Mouse (Mus musculus): ENCODE measurements around the gene Gm45213.

The Gm45213 gene

DNA sequence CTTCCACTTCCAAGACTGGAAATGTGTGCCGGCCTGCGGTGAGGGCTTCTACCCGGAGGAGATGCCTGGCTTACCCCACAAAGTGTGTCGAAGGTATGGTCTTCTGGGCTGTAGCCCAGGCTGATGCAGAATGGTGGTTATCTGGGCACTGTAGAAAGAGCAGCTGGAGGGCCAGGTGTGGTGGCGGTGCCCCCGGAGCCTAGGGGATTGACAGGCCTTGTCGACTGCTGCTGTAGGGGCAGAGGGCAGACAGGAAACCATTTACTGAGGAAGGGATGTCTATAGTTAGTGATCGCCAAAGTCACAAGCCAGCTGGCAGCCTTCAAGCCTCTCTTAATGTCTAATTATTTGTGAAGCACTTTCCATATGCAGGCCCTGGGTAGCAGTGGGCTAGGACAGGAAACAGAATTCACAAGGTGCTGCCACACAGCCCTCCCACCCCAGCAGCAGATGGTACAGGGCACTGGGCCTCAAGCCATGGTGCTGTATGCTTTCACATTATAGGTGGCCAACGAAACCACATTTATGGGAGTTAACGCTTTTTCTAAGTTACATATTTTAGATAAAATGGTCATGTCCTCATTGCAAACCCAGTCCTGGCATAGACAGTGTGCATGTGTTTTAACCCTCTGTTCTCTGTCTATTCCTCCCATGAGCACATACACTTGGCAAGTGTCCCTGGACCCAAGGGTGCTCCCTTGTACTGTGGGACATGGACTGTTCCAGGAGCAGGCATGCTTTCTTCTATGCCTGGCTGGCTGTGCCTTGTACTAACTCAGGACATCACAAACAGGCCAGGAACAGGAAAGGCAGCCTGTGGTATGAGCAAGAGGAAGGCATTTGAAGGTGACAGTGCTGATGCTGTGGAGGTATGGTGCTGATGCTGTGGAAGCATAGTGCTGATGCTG lies at the start of gene Gm45213:
Gene Gm45213, plus strand, starts transcription at position 51 of the 908 bp plus-strand sequence.
- no peak for DNase-seq (ENCODE audit: low read depth)

DNA sequence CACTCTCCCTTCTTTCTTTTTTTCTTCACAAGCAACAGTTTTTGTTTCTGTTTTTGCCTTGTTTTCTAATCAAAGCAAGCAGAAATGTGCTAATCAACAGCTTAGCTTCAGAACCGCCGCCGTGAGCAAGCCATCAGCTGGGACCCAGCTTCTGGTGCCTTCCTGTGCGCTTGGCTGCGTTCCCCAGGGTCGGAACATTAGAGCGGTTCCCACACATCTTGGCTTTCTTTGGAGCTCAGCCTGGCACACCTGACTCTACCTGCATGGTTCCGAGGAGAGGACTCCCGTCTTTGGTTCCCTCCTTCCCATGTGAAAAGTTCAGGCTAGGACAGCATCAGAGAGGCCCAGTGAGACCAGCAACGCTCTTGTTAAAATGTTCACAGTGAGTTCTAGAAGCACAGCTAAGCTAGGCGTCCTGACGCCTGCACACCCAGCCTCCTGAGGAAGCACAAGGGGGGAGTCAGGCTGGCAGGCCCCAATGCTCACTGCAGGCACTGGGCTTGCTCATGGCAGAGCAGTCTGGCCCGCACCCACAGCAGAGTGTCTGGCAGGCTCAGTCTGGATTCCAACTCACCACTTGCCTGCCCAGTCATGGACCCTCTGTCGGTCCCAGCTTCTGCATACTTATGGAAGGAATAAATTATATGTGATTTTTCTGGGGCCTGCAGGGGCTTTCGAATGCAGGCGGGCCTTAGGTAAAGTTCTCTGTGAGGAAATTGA lies 42.2 kb upstream of the Gm45213 start:
- DNase-seq (ENCODE audit: low read depth): no peak

DNA sequence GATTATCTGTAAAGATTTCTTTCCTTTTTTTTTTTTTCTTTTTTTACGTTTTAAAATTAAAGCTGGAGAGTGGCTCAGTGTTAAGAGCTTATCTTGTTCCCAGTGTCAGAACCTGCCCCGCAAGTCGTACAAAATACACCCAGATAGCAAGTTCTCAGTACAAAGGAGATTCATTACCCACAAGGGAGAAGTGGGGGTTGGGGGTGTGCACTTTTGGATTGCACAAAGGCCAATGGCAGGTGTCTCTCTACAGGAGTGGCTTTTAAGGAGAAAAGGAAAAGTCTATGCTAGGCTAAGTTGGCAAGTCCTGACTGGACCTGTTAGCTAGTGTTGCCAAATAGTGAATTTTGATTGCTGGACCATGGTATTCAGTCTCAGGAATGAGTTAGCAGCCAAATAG lies 41.6 kb upstream of the Gm45213 start:
- DNase-seq (ENCODE audit: low read depth): no peak

DNA sequence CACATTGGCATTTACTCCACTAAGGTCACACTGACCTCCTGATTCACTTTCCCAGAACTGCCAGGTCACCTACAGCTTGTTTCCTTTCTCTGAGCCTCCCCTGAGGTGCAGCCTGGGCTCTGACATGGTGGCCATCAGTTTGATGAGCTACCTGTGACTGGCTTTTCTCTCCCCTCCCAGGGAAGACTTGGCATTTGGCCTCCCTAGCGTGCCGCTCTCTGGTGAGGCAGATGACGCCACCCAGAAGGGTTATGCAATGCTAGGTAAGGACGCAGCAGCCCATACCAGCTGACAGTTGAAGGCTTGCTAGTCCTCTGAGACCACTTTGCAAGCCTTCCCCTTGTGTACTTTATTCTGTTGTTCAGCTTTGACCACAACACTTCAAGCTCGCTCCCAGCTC lies 40.0 kb upstream of the Gm45213 start:
- DNase-seq (ENCODE audit: low read depth): no peak

DNA sequence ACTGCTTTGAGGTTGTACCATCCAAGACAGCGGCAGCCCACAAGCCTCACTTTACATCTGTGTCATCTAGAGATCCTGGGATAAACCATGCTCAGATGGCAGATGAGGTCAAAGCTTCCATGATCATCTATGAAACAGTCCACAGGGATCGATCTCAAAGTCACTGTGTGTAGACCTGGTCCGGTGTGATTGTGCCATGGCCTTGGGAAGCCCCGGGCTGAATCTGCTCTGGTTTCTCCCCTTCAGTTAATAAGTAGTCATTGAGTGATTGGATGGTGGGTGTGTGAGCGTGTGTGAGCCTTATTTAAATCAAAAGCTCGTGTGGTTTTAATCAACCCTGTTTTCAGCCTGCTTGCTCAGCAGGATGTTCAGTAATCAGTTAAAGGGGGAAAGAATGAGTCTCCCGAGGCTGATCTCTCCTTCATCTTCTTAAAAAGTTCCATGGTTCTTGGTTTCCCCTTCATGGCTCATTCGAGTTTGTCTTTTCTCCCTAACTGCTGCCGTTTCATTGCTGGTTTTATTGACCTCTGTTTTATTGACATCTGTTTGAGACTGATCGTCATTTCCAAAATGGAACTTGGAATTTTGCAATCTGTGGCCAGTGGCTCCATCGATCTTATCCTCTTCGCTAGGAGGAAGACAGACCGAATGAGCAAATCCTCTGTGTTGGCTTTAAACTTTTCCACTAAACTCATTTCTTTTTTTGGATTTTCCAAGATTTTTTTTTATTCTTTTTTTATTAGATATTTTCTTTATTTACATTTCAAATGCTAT lies 39.4 kb upstream of the Gm45213 start:
- DNase-seq (ENCODE audit: low read depth): no peak

DNA sequence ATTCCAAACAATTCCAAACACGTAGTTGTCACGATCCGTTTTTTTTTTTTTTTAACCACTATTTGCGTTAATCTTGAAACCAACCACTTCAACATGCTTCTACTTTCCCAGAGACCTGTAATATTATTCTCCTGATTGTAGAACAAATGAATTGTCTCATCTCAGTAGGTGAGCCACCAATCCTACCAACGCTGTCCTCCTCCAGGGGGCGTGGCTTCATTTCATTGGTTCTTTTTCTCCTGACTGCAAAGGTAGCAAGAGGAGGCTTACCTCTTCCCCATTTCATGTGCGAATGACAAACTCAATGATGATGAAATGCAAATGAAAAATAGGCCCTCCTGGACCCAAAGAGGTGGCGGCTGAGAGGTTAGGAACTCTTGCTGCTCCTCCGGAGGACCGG lies 38.3 kb upstream of the Gm45213 start:
- no peak for DNase-seq (ENCODE audit: low read depth)

DNA sequence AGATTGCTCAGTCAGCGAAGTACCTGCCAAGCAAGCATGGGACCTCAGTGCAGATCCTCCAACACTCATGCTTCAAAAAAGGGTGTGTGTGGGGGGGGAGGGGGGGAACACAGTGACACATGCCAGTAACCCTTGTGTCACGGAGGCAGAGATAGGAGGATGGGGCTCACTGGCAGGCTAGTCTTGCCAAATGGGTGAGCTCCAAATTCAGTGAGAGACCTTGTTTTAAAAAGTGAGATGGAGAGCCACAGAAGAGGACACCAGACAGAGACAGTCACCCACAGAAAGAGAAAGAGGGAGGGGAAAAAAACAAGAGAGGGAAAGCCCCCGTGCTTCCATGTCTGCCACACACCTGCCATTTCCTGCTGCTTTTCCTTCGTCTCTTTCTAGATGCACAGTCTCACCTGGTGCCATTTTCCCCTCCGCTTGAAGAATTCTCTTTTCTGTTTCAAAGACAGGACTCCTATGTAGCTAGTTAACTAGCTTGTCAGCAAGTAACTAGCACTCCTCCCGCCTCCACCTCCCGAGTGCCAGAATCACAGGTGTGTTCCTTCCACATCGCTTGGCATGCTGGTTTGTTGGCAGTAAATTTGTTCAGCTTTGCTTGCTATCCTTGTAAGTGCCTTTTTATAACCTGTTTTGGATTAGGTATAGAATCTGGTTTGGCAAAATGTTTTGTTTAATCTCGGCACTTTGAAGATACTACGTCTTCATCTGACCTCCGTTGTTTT lies 35.1 kb upstream of the Gm45213 start:
- DNase-seq (ENCODE audit: low read depth): no peak

DNA sequence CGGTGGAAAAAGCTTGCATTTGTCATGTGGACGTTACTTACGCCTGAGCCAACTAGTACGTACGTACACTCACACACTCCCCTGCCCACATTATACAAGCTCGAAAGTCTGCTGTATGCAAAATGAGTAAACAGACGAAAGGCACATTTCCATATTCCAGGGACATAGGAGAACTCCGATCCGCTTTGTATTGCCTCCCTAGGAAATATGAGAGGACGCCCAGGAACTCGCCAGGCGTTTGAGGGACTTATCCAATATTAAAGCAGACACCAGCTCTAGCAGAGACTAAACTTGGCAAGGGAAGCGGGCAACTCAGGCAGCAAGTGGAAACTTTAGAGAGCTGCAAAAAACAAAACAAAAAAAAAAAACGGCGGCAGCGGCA lies 34.5 kb upstream of the Gm45213 start:
- DNase-seq (ENCODE audit: low read depth): no peak

DNA sequence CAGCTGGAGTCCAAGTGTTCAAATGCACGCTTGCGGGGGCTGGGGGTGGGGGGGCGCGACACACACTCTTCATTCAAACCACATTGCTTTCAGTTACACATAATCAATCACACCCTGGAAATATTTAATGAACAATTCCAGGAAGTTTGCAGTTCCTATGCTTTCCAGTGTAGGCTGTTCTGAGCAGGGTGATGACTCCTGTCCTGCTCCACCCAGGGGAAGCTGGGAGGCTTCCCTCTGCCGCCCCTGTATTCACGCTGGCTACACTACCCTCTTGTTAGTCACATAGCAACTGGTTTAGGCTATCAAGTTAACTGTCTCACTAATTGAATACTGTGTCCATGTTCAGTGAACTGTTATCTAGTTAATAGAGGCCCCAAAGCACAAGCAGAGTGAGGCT lies 32.9 kb upstream of the Gm45213 start:
- no peak for DNase-seq (ENCODE audit: low read depth)

DNA sequence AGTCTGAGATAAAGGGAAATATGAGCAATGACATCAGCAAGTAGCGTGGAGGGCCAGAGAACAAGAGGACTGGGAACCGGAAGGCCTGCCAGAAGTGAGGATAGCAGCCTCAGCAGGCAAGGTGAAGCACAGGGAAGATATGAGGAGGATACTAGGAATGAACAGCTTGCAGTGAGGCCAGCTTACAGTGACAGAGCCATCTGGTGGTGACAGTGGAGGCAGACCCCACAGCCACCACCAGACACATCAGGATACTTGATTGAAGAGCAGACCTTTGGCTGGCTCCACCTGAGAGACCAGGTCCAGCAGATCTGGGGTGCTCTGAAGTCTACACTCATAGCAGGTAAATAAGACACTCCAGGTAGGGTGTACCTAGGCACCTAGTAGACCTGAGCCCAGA lies 15.7 kb upstream of the Gm45213 start:
- DNase-seq (ENCODE audit: low read depth): no peak

DNA sequence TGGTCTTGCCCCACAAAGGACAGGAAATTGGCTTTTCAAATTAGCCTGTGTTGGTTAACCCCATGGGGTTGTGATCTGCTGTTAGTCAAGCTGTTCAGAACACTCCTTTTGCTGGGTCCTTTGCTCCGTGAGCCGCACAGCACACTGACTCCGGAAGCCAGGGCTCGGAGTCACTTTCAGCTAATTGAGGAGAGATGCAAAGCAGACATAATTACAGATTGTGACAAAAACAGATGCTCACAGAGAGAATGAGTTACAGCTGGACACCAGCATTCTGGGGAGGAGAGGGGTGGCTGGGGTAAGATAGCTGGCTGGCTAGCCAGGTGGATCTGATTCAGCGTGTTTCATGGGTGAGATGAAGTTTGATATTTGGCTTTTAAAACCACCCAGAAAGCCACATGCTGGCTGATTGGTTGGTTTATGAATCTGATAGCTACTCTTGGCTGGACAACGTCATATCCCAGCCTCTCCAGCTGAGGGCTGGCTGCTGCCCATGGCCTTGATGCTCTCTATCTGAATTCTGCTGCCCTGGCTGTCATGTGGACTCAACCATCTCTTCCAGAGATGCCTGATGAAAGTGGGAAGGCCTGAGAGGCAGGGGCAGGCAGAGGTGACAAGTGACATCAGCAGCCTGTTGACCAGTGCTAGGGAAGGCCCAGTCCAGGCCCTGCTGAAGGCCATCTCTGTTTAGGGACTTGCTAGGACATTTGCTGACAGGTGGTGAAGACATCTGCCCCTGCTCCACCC lies 14.5 kb upstream of the Gm45213 start:
- DNase-seq (ENCODE audit: low read depth): no peak

DNA sequence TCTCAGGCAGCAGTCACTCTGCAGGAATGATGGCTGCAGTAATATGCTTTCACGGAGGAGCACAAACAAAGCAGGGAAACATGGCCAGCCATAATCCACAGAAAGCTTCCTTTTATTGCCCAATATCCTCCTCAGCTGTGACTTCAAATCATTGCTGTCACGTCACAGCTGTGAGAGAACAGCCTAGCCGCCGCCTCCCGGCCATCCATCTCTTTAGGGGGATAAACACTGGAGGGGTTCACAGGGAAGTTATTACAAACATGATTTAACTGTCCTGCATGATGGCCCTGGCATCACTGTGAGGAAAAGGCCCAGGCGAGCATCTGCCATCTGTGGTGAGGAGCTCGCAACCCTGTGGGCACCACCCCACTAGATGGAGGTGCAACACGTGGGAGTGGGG lies 6.6 kb upstream of the Gm45213 start:
- no peak for DNase-seq (ENCODE audit: low read depth)

DNA sequence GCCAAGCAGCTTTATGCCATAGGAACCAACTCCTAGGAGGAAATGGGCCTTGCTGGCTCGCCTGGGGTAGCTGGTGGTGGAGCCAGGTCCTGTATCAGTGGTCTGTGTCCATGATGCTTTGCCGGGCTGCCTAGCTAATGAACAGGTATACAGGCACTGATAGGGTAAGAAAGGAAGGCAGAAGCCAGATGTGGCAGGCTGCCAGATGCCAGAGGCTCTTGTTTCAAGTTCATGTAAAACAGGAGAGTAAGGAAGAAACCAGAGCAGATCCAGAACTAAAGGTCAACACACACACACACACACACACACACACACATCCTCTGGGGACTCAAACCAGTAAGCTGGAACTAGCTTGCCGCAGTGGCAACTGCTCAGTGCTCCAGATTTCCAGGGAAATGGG lies 5.1 kb upstream of the Gm45213 start:
- DNase-seq (ENCODE audit: low read depth): no peak

DNA sequence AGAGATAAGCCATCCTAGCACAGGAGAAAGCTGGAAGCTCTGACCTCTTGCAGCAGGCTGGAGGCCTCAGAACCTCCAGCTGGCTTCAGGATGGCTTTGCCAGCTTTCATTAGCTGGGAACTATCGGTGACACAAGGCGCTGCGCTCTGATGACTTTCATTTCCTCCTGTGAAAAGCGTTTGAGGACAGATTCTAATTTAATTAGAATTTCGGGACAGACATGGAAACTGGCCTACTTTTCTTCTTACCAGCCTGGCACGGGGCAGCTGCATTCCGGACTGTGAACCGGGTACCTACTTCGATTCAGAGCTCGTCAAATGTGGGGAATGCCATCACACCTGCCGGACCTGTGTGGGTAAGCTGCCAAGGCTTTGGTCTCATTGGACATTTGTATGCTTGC lies 4.7 kb upstream of the Gm45213 start:
- DNase-seq (ENCODE audit: low read depth): no peak

DNA sequence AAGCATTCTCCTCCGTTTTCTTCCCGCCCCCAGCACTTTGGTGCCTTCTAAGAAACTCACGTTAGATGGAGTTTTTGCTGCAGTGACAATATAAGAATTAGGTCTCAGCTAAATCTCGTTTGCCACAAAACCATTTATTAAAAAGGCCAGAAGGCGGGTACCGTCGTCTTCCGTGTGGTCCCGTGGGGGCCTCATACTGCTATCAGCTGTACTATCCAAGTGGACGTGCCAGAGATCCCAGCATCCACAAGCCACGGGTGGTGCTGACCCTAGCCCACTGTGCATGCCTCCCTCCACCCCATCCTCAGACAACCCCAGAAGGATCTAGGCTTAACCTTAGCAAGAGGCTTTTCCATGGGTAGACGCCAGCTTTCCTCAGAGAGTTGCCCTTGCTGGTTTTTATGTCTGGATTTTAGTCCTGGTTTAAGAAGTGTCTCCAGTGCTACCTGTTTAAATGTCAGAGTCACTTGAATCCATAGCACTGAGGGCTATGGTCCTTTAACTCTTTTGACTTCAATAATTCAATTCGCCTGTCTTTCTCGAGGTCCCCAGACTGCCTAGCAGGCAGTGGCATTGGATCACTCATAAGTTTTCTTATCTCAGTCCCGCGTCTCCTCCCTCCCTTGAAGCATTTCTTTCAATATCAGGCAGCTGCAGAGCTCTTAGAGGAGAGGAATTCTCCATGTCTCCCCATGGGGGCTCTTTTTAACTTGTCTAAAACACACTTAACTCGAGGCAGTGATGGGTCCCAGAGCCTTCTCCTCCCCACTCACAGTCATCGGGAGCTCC lies 3.2 kb upstream of the Gm45213 start:
- DNase-seq (ENCODE audit: low read depth): no peak

DNA sequence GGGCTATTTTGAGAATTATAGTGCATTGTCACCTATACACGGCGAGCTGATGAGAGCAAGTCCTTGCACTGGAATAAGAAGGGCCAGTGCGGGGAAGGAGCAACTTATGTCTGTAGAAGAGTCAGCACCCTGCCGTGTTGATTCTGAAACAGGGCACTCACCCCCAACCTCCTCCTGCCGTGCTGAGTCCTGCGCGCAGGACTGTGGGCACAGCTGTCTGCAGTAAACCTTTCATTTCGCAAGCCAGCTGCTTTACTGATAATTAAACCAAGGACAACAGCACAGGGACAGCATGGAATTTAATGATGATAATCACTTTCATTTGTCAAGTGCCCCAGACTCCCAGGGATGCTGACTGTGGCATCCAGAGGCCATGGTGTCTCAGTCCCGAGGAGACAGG lies 1.2 kb downstream of the Gm45213 start:
- DNase-seq (ENCODE audit: low read depth): no peak

DNA sequence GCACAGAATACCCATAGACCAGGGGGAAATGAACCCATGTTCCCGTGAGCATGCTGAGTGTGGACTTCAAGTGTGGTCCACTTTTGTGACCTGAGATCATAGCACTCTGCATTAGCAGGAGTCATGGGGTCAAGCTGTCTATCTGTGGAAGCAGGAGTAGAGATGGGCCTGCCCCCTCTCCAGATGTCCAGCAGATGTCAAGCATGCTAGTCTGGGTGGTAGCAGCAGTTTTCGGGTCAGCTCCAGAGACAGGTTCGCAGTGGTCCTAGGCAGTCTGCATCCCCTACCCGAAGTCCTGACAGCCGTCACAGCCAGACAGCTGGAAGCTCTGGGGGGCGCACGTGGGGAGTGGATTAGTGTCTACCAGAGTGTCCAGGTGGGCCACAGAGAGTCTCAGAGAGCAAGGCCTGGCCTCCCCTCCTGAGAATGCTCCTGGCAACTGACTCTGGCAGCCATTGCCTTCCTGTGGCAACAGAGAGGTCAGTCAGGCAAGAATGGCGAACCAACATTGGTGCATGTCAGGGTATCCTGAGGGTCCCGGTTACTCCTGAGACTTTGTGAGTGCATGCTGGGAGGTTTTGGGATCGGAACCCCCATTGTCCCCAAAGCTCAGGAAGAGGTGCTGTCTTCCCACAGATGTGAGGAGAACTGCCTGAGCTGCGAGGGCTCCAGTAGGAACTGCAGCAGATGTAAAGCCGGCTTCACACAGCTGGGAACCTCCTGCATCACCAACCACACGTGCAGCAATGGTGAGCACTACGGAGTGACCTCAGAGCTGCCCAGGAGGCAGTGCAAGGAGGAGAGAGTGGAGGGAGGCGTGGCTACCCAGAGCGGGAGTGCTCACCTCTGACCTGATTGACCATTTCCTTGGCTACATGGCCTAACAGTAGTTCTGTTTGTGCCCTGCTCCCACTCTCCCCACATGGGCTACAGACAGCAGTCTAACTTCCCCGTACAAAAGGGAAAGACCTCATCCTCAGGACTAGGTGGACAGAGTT lies 3.8 kb downstream of the Gm45213 start:
- DNase-seq (ENCODE audit: low read depth): no peak

DNA sequence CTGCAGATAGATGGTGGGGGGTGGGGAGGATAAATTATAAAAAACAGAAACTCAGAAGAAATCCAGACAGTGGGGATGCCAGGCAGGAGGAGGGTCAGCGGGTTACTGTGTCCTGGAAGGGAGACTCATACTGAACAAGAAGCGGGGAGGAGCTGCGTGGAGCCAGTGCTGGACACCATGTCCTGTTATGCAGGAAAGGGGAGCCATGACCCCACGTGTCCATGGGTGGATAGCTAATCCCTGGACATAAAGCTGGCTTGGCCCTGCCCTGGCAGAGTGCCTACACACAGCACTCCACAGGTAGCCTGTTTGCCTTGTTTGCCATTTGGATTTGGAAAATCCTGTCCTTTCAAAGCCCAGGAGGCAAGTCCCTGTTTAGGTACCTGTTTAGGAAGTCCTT lies 4.6 kb downstream of the Gm45213 start:
- no peak for DNase-seq (ENCODE audit: low read depth)
